Mouse (Mus musculus): ENCODE results near the gene Slc1a5.
A peak's percentile ranks its signal among the peaks of the same experiment; 100 is the strongest.

The Slc1a5 gene

DNA sequence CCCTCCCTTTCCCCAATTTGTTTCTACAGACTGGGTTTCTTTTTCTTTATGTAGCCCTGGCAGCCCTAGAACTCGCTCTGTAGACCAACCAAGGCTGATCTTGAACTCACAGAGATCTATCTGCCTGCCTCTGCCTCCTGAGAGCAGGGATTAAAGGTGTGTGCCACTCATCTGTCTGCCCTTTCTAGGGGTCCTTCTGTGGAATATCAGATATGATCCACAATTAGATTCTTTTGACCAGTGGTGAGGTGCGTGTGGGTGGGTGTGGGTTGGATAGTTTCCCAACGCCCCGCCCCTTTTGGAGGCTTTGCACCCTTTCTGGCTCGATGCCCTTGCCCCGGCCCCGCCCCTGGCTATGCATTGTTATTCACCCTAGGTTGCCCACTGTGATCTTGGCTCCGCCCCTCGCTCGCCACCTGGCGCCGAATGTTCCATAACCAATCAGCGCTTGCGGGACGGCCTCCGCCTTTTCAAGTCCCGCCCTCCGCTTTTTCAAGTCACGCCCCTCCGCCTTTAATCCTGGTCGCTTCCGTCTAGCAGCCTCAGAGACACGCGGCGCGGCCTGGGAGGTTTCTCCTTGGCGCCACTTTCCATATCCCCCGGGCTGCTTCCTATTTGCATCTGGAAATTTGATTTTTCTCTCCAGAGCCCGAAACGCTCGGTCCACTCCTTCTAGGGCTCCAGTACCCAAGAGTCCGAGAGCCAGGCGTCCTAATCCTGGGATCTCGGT lies at the start of gene Slc1a5:
Slc1a5 (plus strand) TSS at position 516 of the 730 bp plus-strand sequence.
- peak; percentile 94 for DNase-seq (ENCODE audit: extremely low read depth, insufficient read length, low spot score)

- DNase-seq (ENCODE audit: extremely low read depth, insufficient read length, low spot score) = no peak
Observed at GRCm38 (mm10) chr7:16731893-16732422, 49.2 kb upstream of the Slc1a5 start.

- no peak for DNase-seq (ENCODE audit: extremely low read depth, insufficient read length, low spot score)
Observed at GRCm38 (mm10) chr7:16737606-16738072, 43.5 kb upstream of the Slc1a5 start.

DNA sequence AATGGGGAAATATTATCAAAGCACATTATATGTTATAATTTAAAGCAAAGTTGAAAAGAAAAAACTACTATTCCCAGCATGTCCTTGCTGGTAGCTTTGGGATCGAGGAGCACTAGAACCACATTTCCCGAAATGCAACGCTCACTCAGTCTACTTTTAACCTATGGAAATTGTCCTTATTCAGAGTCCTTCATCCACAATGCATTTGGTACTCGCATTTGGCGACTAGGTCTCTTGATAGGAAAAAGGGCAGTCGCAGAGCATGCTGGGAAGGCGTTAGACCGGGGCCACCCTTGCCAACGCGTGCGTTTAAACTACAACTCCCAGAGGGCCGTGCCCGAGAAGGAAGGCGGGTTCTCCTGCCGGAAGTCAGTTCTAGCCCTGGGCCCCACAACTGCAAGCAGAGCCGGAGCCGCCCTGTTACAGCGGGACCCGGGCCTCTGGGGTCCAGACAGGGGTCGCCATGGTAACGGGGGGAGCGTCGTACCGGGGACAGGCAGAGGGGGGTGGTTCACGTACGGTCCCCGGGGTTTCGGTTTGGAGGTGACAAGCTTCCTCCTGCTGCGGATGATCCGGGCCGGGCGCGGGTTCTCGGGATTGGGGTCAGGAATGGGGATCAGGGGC lies 43.0 kb upstream of the Slc1a5 start, which contains the start of gene Ap2s1:
Ap2s1 (plus strand) TSS at position 338 of the 624 bp plus-strand sequence.
- peak; percentile 90 for DNase-seq (ENCODE audit: extremely low read depth, insufficient read length, low spot score)

DNA sequence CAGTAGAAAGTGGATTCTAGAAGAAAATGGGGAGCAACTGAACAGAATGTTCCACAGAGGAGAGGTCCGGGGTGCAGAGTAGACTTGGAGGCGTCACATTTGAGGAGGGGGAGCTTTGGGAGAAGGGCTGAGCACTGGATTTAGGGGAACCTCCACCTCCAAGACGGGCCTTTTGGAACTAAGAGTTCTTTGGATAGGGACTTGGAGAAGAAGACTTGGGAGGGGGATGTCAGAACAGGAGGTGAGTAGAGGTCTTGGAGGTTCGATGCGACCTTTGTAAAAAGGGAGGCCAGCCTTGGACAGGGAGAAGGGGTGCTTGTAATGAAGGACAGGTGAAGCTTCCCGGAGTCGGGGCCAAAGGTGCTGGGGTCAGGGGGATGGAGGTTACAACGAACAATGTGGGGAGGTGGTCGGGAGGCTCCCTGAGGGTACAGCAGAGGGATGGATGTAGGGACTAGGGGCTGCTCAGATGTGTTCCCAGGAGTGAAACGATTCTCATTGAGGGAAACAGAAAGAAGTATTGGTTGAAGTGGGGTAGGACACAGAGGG lies 42.0 kb upstream of the Slc1a5 start:
- DNase-seq (ENCODE audit: extremely low read depth, insufficient read length, low spot score) = no peak

DNA sequence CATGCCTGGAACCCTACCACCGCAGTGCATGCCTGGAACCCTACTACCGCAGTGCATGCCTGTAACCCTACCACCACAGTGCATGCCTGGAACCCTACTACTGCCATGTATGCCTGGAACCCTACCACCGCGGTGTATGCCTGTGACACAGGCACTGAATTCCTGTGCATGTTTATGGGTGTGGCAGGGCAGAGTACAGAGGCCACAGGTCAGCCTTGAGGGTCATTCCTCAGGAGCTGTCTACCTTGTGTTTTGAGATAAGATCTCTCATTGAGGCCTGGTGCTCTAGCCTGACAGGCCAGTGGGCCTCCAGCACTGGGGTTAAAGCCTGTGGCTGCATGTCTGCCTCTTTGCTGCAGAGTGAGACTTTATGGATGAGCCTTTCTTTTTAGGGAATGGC lies 35.8 kb upstream of the Slc1a5 start:
- no peak for DNase-seq (ENCODE audit: extremely low read depth, insufficient read length, low spot score)

- DNase-seq (ENCODE audit: extremely low read depth, insufficient read length, low spot score) = no peak
Observed at GRCm38 (mm10) chr7:16746093-16746492, 35.0 kb upstream of the Slc1a5 start.

- DNase-seq (ENCODE audit: extremely low read depth, insufficient read length, low spot score) = no peak
Observed at GRCm38 (mm10) chr7:16747656-16748055, 33.5 kb upstream of the Slc1a5 start.

GRCm38 (mm10) chr7:16752016-16752415 lies 29.1 kb upstream of the Slc1a5 start:
- no peak for DNase-seq (ENCODE audit: extremely low read depth, insufficient read length, low spot score)

DNA sequence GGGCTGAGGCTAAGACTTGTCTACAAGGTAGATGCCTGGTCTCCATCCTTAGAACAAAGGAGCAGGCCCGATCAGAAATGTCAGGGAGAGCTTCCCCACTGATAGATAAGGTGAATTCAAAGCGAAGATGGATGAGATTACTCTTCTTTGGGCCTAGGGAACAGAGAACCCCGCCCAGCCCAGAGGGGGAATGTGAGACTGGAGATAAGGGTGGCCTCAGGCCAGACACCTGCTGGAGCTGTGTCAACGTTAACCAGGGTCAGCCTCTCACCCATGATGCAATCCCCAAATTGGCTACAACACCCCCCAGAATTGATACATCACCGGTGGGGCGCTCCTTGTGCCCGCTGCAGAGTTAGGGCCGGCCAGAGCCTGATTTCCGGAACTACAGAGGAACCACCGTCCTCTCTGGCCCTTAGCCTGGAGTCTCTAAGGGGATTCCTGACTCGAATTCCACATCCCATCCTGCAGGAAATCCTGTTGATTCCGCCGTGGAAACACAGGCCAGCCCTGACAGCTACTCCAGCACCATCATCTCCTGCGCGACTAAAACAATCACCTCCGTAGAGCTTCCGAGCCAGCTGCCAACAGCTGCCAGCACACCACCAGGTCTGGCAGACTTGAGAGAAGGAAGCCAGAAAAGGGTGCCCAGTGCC lies 25.6 kb upstream of the Slc1a5 start:
- DNase-seq (ENCODE audit: extremely low read depth, insufficient read length, low spot score) = no peak

DNA sequence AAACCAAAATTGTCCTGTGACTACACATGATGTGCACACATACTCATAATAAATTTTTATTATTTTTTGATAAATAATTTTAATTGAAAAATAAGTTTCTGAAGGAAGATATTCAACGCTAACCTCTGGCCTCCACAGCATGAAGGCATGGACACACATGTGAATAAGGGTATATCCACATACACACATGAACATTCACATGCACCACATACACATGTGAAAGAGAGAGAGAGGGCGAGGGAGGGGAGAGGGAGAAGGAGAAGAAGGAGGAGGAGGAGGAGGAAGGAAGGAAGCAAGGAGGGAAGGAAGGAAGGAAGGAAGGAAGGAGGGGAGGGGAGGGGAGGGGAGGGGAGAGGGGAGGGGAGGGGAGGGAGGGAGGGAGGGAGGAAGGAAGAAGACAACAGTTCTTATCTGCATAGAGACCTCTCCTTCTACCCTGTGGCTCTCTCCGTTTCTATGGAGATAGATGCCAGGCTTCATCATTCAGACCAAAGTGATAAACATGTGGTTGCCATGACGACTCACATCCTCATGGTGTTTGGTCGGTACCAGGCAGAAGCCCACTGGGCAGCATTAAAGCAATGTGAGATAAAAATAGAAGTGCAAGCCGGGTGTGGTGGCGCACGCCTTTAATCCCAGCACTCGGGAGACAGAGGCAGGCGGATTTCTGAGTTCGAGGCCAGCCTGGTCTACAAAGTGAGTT lies 22.1 kb upstream of the Slc1a5 start:
- no peak for DNase-seq (ENCODE audit: extremely low read depth, insufficient read length, low spot score)

GRCm38 (mm10) chr7:16760292-16760691 lies 20.8 kb upstream of the Slc1a5 start:
- DNase-seq (ENCODE audit: extremely low read depth, insufficient read length, low spot score) = peak; percentile 63

DNA sequence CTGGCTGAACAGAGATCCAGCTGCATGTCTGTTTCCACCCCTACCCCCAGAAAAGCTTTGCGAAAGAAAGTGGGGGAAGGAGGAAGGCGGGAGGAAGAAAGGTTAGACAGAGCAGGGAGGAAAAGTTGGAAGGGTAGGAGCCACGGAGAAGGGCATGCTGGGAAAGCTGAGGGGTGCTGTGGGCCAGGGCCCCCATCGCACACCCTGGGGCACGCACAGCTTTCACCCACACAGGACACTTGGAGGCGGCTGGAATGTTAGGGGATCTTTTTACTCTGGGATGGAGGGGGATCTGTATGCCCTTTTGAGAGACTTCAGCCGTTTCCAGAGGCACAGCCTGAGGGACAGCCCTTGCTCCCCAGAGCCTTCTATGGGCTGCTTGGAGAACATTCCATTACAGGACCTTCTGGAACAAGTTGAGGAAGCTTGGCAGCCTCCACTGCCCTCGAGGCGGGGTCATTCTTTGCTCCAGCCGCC lies 20.1 kb upstream of the Slc1a5 start:
- DNase-seq (ENCODE audit: extremely low read depth, insufficient read length, low spot score) = no peak

- no peak for DNase-seq (ENCODE audit: extremely low read depth, insufficient read length, low spot score)
Observed at GRCm38 (mm10) chr7:16761630-16762029, 19.5 kb upstream of the Slc1a5 start.

GRCm38 (mm10) chr7:16763463-16764218 lies 17.5 kb upstream of the Slc1a5 start:
- DNase-seq (ENCODE audit: extremely low read depth, insufficient read length, low spot score) = no peak

DNA sequence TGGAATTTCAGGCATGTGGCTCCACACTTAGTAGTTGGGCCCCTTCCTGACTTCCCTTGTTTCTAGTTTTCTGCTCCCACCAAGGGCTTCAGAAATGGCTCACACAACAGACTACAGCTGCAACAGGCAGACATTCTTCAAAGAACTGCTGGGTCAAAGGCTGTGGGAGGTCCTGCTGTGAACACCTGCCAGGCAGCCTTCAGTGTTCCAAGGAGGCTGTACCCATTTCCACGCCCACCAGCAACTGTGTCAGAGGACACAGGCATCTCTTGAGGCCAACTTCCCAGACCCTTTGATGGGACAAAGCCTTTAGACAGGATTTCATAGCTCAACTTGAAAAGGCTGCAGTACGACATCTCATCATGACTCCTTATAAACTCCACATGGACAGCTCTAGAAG lies 14.7 kb upstream of the Slc1a5 start:
- no peak for DNase-seq (ENCODE audit: extremely low read depth, insufficient read length, low spot score)

- DNase-seq (ENCODE audit: extremely low read depth, insufficient read length, low spot score) = no peak
Observed at GRCm38 (mm10) chr7:16775888-16776287, 5.3 kb upstream of the Slc1a5 start.

DNA sequence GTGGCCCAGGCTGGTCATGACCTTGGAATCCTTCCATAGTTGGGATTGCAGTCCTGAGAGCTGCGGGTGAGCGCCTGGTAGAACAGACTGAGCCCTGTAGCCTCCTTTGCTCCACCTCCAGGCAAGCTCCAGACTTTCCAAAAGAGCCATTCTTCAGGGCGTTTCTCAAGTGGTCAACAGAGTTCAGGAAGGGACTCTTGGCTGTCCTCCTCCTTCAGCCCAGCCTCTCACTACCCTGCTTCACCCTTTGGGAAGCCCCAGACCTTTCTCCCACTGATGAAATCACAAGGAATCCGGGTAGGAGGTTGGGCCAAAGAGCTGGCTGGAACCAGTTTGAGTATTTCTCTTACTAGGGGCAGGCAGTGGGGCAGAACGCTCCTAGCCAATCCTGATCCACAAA lies 1.1 kb upstream of the Slc1a5 start:
- no peak for DNase-seq (ENCODE audit: extremely low read depth, insufficient read length, low spot score)

GRCm38 (mm10) chr7:16781555-16781815 lies 345 bp downstream of the Slc1a5 start:
- DNase-seq (ENCODE audit: extremely low read depth, insufficient read length, low spot score) = no peak
